Mouse (Mus musculus) large intestine, adult 2 months (tissue): ENCODE measurements at regions not wholly inside any gene's neighbourhood (a gene's known extent, or its start where the extent isn't known, plus 50 kb on each side); places are given as distances from the start of the nearest gene placed in this dataset.
"Not testable (repeated sequence)": the region's sequence is repeated elsewhere in the genome, so short reads cannot be mapped to it uniquely, and the experiment has no call there.

Source experiments
- DNase-seq: peaks from one replicate; pipeline ENCODE4 v3.0.0-alpha.2; 2012; ENCODE audit warnings: low read depth, low spot score
- WGBS: fragments of 180-500 bp; shearing (Covaris S2); methylation state at CpG from one replicate; pipeline ENCODE4 v1.1.7; 2018; 5-methylcytosine and 5-hydroxymethylcytosine counted together

DNA sequence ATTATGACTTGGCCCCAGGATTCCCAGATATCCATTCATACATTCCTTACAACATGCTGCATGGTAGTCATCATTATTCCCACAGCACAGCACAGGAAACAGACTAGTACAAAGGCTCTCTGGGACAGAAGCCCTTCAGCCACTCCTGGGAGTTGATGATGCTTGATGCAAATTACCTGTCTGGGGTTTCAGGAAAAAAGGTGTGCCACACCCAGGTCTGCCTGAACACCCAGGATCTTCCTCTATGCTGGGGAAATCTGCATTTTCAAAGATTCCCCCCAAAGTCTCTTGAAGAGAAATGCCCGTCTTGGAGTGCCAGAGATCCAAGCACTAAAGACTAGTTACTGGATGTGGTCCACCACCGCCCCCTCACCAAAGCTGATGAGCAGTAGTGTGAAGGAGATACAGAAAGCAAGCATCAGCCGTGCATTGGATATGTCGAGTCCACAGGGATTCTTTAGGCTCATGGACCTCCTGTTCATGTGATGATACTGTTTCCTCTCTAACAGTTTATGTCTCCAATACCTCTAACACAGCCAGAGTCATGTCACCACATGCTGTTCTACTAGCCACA, 117.2 kb downstream of the Zfp36l1 start:
- DNase-seq = no peak
- whole genome bisulfite sequencing = 94% methylated on average over 4 of the region's 4 CpGs

DNA sequence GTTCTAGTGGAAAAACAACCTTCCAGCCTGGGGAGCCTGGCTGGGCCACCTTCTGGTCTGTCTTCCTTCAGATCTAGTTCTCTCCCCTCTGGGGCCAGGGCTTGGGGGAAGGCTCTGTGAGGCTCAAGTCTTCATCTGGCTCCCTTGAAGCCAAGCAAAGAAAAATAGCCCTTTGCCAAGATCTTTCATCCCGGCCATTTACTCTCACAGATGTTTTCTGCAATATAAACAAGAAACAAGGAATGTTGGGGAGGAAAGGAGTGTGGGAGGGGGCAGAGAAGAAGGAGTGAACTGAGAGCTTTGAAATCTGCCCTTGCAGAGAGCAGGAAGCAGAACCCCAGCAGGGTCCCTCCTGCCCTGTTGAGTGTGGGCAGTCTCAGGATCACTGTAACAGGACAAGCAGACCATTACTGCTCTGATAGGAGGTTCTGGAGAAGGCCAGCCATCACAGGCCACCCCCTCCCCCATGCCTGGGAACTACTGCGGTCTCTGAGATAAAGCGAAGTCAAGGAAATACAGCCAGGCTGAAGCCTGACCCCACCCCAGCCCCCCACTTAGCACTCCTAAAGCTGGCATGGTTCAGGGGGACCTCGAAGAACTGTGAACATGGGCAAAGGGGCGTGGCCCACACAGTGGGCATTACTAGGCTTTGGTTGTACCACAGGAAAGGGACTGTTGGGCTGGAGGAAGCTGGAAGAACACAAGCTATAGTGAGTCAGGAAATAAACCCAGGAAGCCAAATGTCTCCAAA, 118.8 kb downstream of the Zfp36l1 start:
- WGBS = 62% methylated on average over 5 of the region's 5 CpGs
- DNase-seq = no peak

GRCm38 (mm10) chr12:79991279-79991678, 121.5 kb downstream of the Zfp36l1 start:
- DNase-seq = no peak
- WGBS = 85% methylated on average over 5 of the region's 5 CpGs

DNA sequence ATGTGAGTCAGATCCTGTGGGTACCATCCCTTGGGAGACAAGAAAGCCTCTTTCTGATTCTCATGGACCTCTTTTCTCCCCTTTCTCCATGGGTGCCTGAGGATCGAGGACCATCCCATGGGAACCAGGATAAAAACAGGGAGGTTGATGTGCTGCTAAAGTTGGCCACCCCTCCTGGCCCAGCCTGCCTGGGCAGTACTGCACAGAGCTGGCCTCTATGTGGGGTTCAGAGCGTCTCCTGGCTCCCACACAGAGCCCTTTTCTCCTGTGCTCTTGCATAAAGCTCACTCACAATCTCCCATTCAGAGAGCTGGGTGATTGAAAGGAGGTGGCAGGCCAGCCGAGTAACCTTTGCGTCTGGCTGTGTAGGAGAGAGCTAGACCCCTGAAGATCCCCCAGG, 122.1 kb downstream of the Zfp36l1 start:
- WGBS = 90% methylated on average over 4 of the region's 4 CpGs
- no peak for DNase-seq

DNA sequence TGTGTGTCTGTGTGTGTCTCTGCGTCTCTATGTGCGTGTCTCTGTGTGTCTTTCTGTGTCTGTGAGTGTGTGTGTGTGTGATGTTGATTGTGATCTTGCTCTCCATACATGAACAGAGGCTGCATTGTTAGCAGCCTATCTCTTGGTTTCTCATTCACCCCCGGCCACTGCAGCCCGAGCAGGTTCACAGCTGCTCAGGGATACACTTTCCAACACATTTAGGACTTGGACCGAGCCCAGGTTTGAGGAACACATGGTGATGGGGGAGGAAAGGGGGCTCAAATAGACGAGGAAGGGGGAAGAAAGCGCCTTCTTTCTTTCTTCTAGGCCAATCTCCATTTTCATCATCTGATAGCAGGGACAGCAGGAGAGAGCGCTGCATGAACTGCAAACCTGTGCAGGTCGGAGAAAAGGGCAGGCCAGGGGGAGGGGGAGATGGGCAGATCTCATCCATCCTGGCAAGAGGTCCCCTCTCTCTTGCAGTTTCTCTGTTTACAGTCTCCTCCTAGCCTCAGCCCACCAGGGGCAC, 123.2 kb downstream of the Zfp36l1 start:
- 66% methylated on average over 9 of the region's 9 CpGs for WGBS
- DNase-seq = no peak

- 78% methylated on average over 11 of the region's 11 CpGs for WGBS
- DNase-seq = no peak
Observed at GRCm38 (mm10) chr12:79988401-79989358, 124.1 kb downstream of the Zfp36l1 start.

DNA sequence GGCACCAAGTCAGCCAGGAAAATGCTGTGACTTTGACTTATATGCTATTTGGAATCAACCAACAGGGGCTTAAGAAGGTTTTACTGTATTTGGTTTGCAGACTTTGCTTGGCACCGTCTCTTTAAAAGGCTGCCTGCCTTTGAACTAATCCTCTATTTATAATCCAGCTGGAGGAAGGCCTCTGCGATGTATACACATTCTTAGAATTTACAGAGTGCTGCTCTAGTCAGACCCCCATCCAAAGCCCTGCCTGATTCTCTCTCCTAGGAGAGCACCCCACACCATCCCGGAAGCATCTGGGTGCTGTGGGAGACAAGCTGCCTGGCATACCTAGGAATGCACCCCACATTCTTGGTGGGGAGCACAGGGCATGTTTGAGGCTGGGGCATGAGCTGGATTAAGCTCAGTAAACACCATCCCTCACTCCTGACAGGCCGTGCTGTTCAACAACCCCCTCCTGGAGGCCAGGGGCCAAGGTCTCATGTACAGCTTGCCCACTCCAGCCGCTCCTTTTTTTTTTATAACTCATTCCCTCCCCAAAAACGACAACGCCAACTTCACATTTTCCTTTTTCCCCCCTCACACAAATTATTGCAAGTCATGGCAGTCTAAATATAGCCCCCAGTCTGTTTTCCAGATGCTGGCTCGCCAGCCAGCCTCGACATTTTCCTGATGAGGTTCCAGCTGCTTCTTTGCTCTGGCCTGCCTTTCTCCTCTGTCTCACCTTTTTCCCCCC, 126.4 kb downstream of the Zfp36l1 start:
- no peak for DNase-seq
- WGBS = 41% methylated on average over 9 of the region's 9 CpGs

GRCm38 (mm10) chr12:79984985-79985747, 127.6 kb downstream of the Zfp36l1 start:
- DNase-seq = no peak
- WGBS = 86% methylated on average over 5 of the region's 5 CpGs

- 78% methylated on average over 10 of the region's 10 CpGs for WGBS
- no peak for DNase-seq
Observed at GRCm38 (mm10) chr12:79984025-79984790, 128.6 kb downstream of the Zfp36l1 start.

- WGBS = 79% methylated on average over 6 of the region's 6 CpGs
- DNase-seq = no peak
Observed at GRCm38 (mm10) chr12:79983232-79983631, 129.6 kb downstream of the Zfp36l1 start.

- 24% methylated on average over 1 of the region's 1 CpGs for WGBS
- not testable (repeated sequence) for DNase-seq
Observed at GRCm38 (mm10) chr12:79982497-79982896, 130.3 kb downstream of the Zfp36l1 start.

DNA sequence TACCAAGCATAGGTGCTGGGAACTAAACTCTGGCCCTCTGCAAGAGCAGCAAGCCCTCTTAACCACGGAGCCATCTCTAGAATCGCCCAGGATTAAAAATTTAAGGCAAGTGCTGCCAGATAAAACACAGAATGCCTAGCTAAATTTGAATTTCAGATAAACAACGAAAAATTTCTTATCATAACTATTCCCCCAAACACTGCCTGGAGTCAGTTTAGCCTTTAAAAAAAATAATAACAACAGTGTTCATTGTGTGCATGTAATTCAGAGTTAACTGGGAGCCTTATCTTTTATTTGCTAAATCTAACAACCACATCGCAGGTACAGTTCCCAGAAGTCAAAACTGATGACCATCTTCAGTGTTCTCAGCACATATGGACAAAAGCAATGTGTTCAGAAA, 132.1 kb downstream of the Zfp36l1 start:
- 46% methylated on average over 4 of the region's 4 CpGs for WGBS
- DNase-seq = no peak

GRCm38 (mm10) chr12:79977136-79977535, 135.7 kb downstream of the Zfp36l1 start:
- no peak for DNase-seq
- 97% methylated on average over 3 of the region's 3 CpGs for WGBS

GRCm38 (mm10) chr12:79975466-79976239, 137.2 kb downstream of the Zfp36l1 start:
- no peak for DNase-seq
- 69% methylated on average over 9 of the region's 9 CpGs for WGBS

- no peak for DNase-seq
Observed at GRCm38 (mm10) chr12:79975050-79975449, 137.8 kb downstream of the Zfp36l1 start.

DNA sequence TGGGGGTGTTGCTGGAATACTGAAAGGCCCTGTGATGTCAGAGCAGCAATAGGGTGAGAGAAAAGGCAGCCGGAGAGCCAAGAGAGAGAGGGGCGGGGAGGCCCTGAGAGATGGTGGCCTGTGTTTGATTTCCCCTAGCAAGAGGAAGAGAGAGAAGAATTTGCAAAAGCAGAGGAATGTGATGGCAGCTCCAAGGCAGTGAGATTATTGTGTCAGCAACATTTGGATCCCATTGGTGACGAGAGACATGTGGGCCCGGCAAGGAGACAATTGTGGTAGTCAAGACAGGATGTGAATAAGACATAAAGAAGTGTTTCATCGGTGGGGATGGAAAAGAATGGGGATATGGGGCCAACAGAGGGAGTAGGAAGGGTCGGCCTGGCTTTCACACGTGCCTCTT, 138.3 kb downstream of the Zfp36l1 start:
- 69% methylated on average over 7 of the region's 7 CpGs for WGBS
- DNase-seq = no peak

More at GRCm38 (mm10) chr12:79975050-79975449, 137.8 kb downstream of the Zfp36l1 start:
- WGBS = 77% methylated on average over 6 of the region's 6 CpGs

GRCm38 (mm10) chr12:79973566-79974230, 139.1 kb downstream of the Zfp36l1 start:
- 86% methylated on average over 7 of the region's 7 CpGs for WGBS
- DNase-seq = no peak
